Mouse (Mus musculus): ENCODE measurements around the gene Sel1l2.

DNA sequence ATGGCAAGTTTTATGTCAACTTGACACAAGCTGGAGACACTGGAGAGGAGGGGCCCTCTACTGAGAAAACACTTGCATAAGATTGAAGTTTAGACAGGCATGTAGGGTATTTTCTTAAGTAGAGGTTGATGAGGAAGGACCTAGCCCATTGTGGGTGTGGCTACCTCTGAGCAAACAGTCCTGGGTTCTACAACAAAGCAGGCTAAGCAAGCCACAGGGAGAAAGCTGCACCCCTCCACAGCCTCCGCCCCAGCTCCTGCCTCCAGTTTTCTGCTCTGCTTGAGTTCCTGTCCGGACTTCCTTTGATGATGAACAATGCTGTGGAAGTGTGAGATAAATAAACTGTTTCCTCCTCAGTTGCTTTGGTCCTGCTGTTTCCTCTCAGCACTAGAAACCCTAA, 29.6 kb downstream of the Sel1l2 start:
- TF ChIP-seq CTCF (IDR thresholded peaks at IDR 0.05; ENCODE audit: extremely low read depth, insufficient read depth, insufficient read length, insufficient replicate concordance) (no peak), POLR2A (IDR thresholded peaks at IDR 0.05; ENCODE audit: low read depth, low read length) (no peak)
